Mouse (Mus musculus): ENCODE results near the gene Cd81. TPM values are rescaled to one million over a fixed set of nuclear protein-coding genes. Genes with fewer than 3 reads are reported as not detected.

The Cd81 gene
- total RNA-seq (2021), result 100 to 1,000 TPM; 395 to 401 TPM
- long read RNA-seq, transcript Cd81-201 (8 exons, 1,533 nt), result major isoform, 1,325 of 1,399 reads
- long read RNA-seq, partial matches to known transcripts, result 41 of 1,399 reads
- long read RNA-seq, other reads (novel, unspliced or antisense), result 31 of 1,399 reads

DNA sequence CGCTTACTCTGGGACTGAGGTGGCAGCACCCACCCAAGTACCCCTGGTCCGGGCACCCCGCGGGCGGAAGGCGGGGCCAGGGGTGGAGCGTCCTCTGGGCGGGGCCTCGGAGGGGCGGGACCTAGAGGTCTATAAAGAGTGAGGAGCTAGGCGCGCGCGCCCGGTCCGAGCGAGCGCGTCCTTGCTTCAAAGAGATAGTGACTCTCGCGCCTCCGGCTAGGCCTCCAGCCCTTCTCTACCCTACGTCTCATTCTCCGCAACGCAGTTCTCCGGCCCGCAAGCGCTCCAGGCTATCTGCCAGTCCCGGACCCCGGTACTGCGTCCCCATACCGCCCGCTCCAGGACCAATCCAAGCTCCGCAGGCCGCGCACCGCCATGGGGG is at the start of gene Cd81:
Gene Cd81, plus strand, starts transcription at position 114 of the 382 bp plus-strand sequence.
- DNase-seq (ENCODE audit: low spot score in 2 of 2), result peak; percentile 88 to 90

DNA sequence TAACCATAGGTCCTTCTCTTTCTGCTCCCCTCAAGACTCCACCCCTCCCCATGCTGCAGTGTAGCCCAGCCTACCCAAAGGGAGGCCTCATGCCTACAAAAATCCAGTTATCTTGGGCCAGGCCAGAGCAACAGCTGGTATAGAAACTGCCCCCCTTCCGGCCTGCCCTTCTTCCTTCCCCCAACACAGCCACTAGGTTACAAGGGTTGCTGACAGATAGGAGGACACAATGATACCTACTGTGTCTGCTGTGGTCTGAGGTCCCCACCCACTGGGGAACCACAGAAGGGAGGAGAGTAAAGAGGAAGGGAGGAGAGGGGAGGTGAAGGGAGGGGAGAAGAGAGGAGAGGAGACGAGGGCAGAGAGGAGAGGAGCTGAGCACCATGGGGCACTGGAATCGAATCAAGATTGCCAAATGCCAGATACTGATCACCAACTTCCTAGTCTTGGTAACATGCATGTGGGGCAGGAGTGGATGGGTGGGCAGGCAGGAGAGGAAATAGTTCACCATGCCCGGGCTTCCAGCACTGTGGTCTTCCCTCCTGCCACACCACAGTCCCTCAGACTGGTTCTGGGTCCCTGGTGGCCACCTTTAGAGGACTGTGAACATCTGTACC is 47.7 kb upstream of the Cd81 start, which contains the start of gene Tspan32:
Gene Tspan32, plus strand, starts transcription at position 320 of the 617 bp plus-strand sequence.
- no peak for DNase-seq (ENCODE audit: low spot score in 2 of 2)

- no peak for DNase-seq (ENCODE audit: low spot score in 2 of 2)
Observed at GRCm38 (mm10) chr7:143005344-143006096, 47.0 kb upstream of the Cd81 start.

- no peak for DNase-seq (ENCODE audit: low spot score in 2 of 2)
Observed at GRCm38 (mm10) chr7:143006097-143006755, 46.3 kb upstream of the Cd81 start.

- no peak for DNase-seq (ENCODE audit: low spot score in 2 of 2)
Observed at GRCm38 (mm10) chr7:143006756-143007598, 45.6 kb upstream of the Cd81 start.

GRCm38 (mm10) chr7:143007599-143008369 is 44.8 kb upstream of the Cd81 start:
- DNase-seq (ENCODE audit: low spot score in 2 of 2), result peak; percentile 98

- DNase-seq (ENCODE audit: low spot score in 2 of 2), result peak in 1 of 2 experiments; percentile 38
Observed at GRCm38 (mm10) chr7:143008370-143008926, 44.1 kb upstream of the Cd81 start.

DNA sequence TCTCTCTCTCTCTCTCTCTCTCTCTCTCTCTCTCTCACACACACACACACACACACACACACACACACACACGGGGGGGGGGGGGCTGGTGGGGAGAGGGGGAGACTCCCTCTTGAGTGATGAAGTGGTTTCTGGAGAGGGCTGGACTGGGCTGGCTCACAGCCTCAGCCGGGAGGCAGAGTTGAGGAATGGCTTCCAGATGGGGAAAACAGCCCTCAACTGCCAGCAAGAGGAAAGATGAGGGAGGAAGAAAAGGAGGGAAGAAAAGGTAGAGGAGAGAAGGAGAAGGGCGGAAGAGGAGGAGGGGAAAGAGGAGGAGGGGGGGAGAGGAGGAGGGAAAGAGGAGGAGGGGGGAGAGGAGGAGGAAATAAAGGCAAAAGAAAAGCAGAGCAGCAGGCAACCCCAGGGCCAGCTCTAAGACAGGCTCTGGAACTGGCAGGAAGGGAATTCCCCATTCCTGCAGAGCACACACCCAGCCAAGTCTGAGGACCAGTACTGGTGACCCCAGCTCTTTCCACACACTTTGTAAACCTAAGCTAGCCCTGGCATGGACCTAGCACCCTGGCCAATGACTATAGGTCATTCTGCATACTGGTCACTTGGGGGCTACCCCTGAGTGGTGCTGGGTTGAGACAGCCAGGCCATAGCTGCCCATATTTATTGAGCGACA is 43.4 kb upstream of the Cd81 start:
- DNase-seq (ENCODE audit: low spot score in 2 of 2), result no peak

- no peak for DNase-seq (ENCODE audit: low spot score in 2 of 2)
Observed at GRCm38 (mm10) chr7:143009996-143010395, 42.5 kb upstream of the Cd81 start.

DNA sequence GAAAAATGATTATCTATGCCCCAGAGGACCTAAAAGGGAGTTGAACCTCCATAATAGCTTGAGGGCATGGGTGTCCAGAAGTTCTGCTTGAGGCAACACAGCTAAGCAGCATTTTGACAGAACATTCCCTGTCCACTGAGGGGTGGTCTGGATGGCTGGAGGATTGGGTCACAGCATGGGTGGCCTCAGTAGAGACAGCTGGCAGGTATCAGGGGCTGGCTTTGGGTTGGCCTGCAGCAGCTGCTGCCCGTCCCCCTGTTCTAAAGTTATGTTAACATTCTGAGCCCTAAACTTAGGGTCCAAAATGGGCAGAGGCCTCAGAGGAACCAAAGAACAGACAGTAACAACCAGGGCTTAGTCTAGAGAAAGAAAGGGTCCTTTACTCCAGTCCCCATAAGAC is 41.3 kb upstream of the Cd81 start:
- no peak for DNase-seq (ENCODE audit: low spot score in 2 of 2)

GRCm38 (mm10) chr7:143012230-143012875 is 40.2 kb upstream of the Cd81 start:
- DNase-seq (ENCODE audit: low spot score in 2 of 2), result no peak

DNA sequence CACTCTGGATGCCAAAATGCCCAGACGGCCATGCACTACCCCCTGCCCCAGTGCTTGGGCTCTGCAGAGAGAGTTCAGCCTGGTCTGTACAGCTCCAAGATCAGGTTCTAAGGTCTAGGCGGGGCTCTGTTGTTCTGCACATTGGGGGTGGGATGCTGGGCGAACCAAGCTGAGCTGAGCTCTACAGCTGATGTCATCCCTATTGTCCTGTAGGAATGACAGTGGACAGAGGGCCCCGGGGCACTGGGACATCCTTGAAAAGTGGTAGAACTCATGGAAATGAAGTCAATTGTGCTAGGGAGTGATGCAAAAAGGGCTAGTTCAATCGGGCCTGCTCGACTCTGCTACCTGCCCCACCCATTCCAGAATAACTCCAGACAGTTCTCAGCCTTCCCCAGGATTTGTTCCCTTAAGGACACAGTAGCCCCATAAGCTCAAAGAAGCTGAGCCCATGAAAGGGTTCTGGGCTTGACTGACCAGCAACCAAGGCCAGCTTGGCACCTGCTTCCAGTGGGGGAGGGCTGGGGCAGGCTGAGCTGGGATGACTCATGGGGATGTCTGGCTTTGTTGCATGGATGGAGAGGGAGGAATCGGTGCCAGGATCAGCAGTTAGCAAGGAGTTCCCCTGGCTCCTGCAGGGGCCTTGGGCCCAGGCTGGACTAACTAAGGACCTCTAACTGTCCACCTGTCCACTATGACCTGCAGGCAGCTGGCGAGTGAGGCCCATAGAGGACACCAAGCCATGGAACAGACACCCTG is 38.9 kb upstream of the Cd81 start:
- peak; percentile 39 to 55 for DNase-seq (ENCODE audit: low spot score in 2 of 2)

- no peak for DNase-seq (ENCODE audit: low spot score in 2 of 2)
Observed at GRCm38 (mm10) chr7:143014862-143015659, 37.5 kb upstream of the Cd81 start.

GRCm38 (mm10) chr7:143015755-143016423 is 36.6 kb upstream of the Cd81 start:
- peak; percentile 50 to 66 for DNase-seq (ENCODE audit: low spot score in 2 of 2)

- no peak for DNase-seq (ENCODE audit: low spot score in 2 of 2)
Observed at GRCm38 (mm10) chr7:143016424-143017142, 36.0 kb upstream of the Cd81 start.

DNA sequence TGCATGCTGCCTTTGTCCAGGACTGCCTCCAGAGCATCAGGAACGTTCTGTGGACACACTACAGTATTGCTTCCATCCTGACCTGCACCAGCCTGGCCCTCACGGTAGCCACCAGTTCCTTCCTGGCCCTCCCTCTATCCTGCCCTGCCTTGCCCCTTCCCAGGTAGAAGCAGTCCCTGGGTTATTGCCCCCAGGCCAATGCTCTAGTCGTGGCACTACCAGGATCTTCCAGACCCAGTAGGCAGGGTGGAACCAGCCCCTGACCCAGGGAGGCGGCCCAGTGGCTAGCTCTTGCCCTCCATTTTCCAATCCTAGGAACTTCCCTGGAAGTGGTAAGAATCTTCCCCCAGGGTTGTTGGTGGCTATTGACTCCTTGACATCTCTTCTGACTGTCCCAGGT is 35.4 kb upstream of the Cd81 start:
- DNase-seq (ENCODE audit: low spot score in 2 of 2), result no peak
